Mouse (Mus musculus): ENCODE data around the gene Ctns.

Gene Ctns

GRCm38 (mm10) chr11:73198603-73199229, at the start of gene Ctns:
Ctns (minus strand) TSS chr11:73199042.
- DNase-seq = peak in 1 of 2 experiments; percentile 90

GRCm38 (mm10) chr11:73242777-73243176, 43.9 kb upstream of the Ctns start:
- DNase-seq = no peak

GRCm38 (mm10) chr11:73242199-73242598, 43.4 kb upstream of the Ctns start:
- no peak for DNase-seq

GRCm38 (mm10) chr11:73236731-73237130, 37.9 kb upstream of the Ctns start:
- DNase-seq = no peak

- DNase-seq = no peak
Measured at GRCm38 (mm10) chr11:73235990-73236701, 37.3 kb upstream of the Ctns start.

- DNase-seq = no peak
Measured at GRCm38 (mm10) chr11:73233992-73234391, 35.1 kb upstream of the Ctns start, which contains the start of gene Trpv1. Trpv1 (plus strand) TSS chr11:73234292.

GRCm38 (mm10) chr11:73232513-73232912, 33.7 kb upstream of the Ctns start:
- DNase-seq = no peak

GRCm38 (mm10) chr11:73230081-73230480, 31.2 kb upstream of the Ctns start:
- DNase-seq = no peak

GRCm38 (mm10) chr11:73228881-73229280, 30.0 kb upstream of the Ctns start:
- DNase-seq = no peak

- DNase-seq = no peak
Measured at GRCm38 (mm10) chr11:73225856-73226255, 27.0 kb upstream of the Ctns start.

- peak; percentile 9 to 18 for DNase-seq
Measured at GRCm38 (mm10) chr11:73223966-73224365, 25.1 kb upstream of the Ctns start.

- DNase-seq = no peak
Measured at GRCm38 (mm10) chr11:73222846-73223245, 24.0 kb upstream of the Ctns start.

GRCm38 (mm10) chr11:73220651-73221050, 21.8 kb upstream of the Ctns start:
- no peak for DNase-seq

GRCm38 (mm10) chr11:73219671-73220070, 20.8 kb upstream of the Ctns start:
- DNase-seq = no peak

GRCm38 (mm10) chr11:73213956-73214355, 15.1 kb upstream of the Ctns start:
- DNase-seq = no peak

- DNase-seq = no peak
Measured at GRCm38 (mm10) chr11:73207621-73208020, 8.8 kb upstream of the Ctns start.

- DNase-seq = no peak
Measured at GRCm38 (mm10) chr11:73205194-73205593, 6.4 kb upstream of the Ctns start.

GRCm38 (mm10) chr11:73203895-73204294, 5.1 kb upstream of the Ctns start:
- no peak for DNase-seq

- DNase-seq = no peak
Measured at GRCm38 (mm10) chr11:73201597-73201996, 2.8 kb upstream of the Ctns start.

GRCm38 (mm10) chr11:73201021-73201420, 2.2 kb upstream of the Ctns start:
- DNase-seq = no peak

GRCm38 (mm10) chr11:73199879-73200278, 1.0 kb upstream of the Ctns start:
- DNase-seq = peak in 1 of 2 experiments; percentile 29

GRCm38 (mm10) chr11:73199230-73199712, 429 bp upstream of the Ctns start, which contains the start of gene Shpk:
Shpk (plus strand) TSS chr11:73199460.
- peak; percentile 95 to 98 for DNase-seq

- DNase-seq = no peak
Measured at GRCm38 (mm10) chr11:73198190-73198589, 652 bp downstream of the Ctns start.

GRCm38 (mm10) chr11:73194444-73194843, 4.4 kb downstream of the Ctns start:
- DNase-seq = no peak
